Mouse (Mus musculus) MEL (cell line): ENCODE measurements around the gene Cldn3. TPM values are rescaled to one million over a fixed set of nuclear protein-coding genes. Genes with fewer than 3 reads are reported as not detected.

Experiments used
- DNase-seq: peaks from one replicate; pipeline ENCODE4 v3.0.0; 2011; ENCODE audit warnings: low read depth, low spot score
- H3K27ac ChIP-seq: 2 replicates; pipeline ENCODE4 v1.5.1; 2012; ENCODE audit warnings: low read depth, mild to moderate bottlenecking, control low read depth, low read length, moderate library complexity; ENCODE audit not compliant: control insufficient read depth
- H3K27me3 ChIP-seq, 2 experiments: fragments of 150-350 bp in 1 of 2; sonication (generic) in 1 of 2; 2 replicates each; pipeline ENCODE4 v1.6.1; 2012; ENCODE audit warnings: low read length in 2 of 2, mild to moderate bottlenecking in 2 of 2, improper control_type of control experiment in 1 of 2, moderate library complexity in 1 of 2; ENCODE audit not compliant: insufficient read depth in 2 of 2, control insufficient read depth in 1 of 2
- H3K36me3 ChIP-seq, 2 experiments: 2 replicates each; pipeline ENCODE4 v1.6.1; 2012 to 2014; ENCODE audit warnings: low read length in 2 of 2, improper control_type of control experiment in 1 of 2, inconsistent platforms in 1 of 2, mild to moderate bottlenecking in 1 of 2; ENCODE audit not compliant: insufficient read depth in 2 of 2, control insufficient read depth in 1 of 2
- H3K4me1 ChIP-seq, 2 experiments: fragments of 150-350 bp in 1 of 2; sonication (generic) in 1 of 2; 2 replicates each; pipeline ENCODE4 v1.6.1; 2012; ENCODE audit warnings: low read length in 2 of 2, improper control_type of control experiment in 1 of 2, mild to moderate bottlenecking in 1 of 2; ENCODE audit not compliant: insufficient read depth in 2 of 2, control insufficient read depth in 1 of 2
- H3K4me3 ChIP-seq, 2 experiments: fragments of 150-350 bp in 1 of 2; sonication (generic) in 1 of 2; 2 replicates each; pipeline ENCODE4 v1.5.1; 2012; ENCODE audit warnings: low read depth in 2 of 2, low read length in 2 of 2, mild to moderate bottlenecking in 2 of 2, moderate library complexity in 2 of 2, control low read depth in 1 of 2, improper control_type of control experiment in 1 of 2; ENCODE audit not compliant: control insufficient read depth in 1 of 2, insufficient read depth in 1 of 2
- H3K79me2 ChIP-seq: 2 replicates; pipeline ENCODE4 v1.6.1; 2012; ENCODE audit warnings: mild to moderate bottlenecking, low read length, moderate library complexity; ENCODE audit not compliant: control insufficient read depth, poor library complexity, insufficient read depth
- H3K9ac ChIP-seq: 2 replicates; pipeline ENCODE4 v1.6.1; 2012; ENCODE audit warnings: low read depth, mild to moderate bottlenecking, control low read depth, low read length, moderate library complexity; ENCODE audit not compliant: control insufficient read depth, poor library complexity, severe bottlenecking
- H3K9me3 ChIP-seq: fragments of 150-350 bp; sonication (generic); replicated peaks from 2 replicates; pipeline ENCODE4 v1.6.1; 2012; ENCODE audit warnings: mild to moderate bottlenecking, low read length, improper control_type of control experiment, moderate library complexity; ENCODE audit not compliant: insufficient read depth
- BHLHE40 ChIP-seq: IDR thresholded peaks from 2 replicates; pipeline ENCODE4 v1.6.1; 2012; ENCODE audit warnings: low read depth, mild to moderate bottlenecking, inconsistent platforms, low read length, improper control_type of control experiment, borderline replicate concordance
- CHD2 ChIP-seq: IDR thresholded peaks from 2 replicates; pipeline ENCODE4 v1.6.1; 2011; ENCODE audit warnings: low read length, improper control_type of control experiment
- ELF1 ChIP-seq: IDR thresholded peaks from 2 replicates; pipeline ENCODE4 v1.6.1; 2014; ENCODE audit warnings: low read depth, mild to moderate bottlenecking, inconsistent platforms, low read length, improper control_type of control experiment, moderate library complexity
- EP300 ChIP-seq, 2 experiments: IDR thresholded peaks; 2 replicates each; pipeline ENCODE4 v1.6.1; 2011; ENCODE audit warnings: improper control_type of control experiment in 2 of 2, low read length in 2 of 2, low read depth in 1 of 2, mild to moderate bottlenecking in 1 of 2
- ETS1 ChIP-seq: IDR thresholded peaks from 2 replicates; pipeline ENCODE4 v1.6.1; 2012; ENCODE audit warnings: low read depth, mild to moderate bottlenecking, inconsistent platforms, low read length, improper control_type of control experiment, moderate library complexity
- GABPA ChIP-seq: IDR thresholded peaks from 2 replicates; pipeline ENCODE4 v1.6.1; 2012; ENCODE audit warnings: low read depth, mild to moderate bottlenecking, inconsistent platforms, low read length, improper control_type of control experiment, moderate library complexity
- GATA1 ChIP-seq: IDR thresholded peaks from 2 replicates; pipeline ENCODE4 v1.6.1; 2011; ENCODE audit warnings: low read depth, low read length, improper control_type of control experiment
- JUND ChIP-seq: IDR thresholded peaks from 2 replicates; pipeline ENCODE4 v1.6.1; 2011; ENCODE audit warnings: low read depth, mild to moderate bottlenecking, improper control_type of control experiment, low read length
- KAT2A ChIP-seq: conservative IDR thresholded peaks from 2 replicates; pipeline ENCODE4 v1.6.1; 2012; ENCODE audit warnings: low read depth, low read length, improper control_type of control experiment, inconsistent platforms
- MAFK ChIP-seq: IDR thresholded peaks from 2 replicates; pipeline ENCODE4 v1.6.1; 2011; ENCODE audit warnings: low read depth, mild to moderate bottlenecking, low read length, improper control_type of control experiment, borderline replicate concordance
- MAZ ChIP-seq: IDR thresholded peaks from 2 replicates; pipeline ENCODE4 v1.6.1; 2012; ENCODE audit warnings: low read depth, mild to moderate bottlenecking, inconsistent platforms, low read length, improper control_type of control experiment
- MEF2A ChIP-seq: IDR thresholded peaks from 2 replicates; pipeline ENCODE4 v1.6.1; 2014; ENCODE audit warnings: low read depth, mild to moderate bottlenecking, inconsistent platforms, low read length, improper control_type of control experiment; ENCODE audit not compliant: poor library complexity, insufficient replicate concordance, severe bottlenecking; ENCODE audit errors: extremely low read depth
- MYC ChIP-seq: IDR thresholded peaks from 2 replicates; pipeline ENCODE4 v1.6.1; 2011; ENCODE audit warnings: low read depth, mild to moderate bottlenecking, low read length, improper control_type of control experiment, moderate library complexity
- NELFE ChIP-seq: IDR thresholded peaks from 2 replicates; pipeline ENCODE4 v1.6.1; 2011; ENCODE audit warnings: low read depth, low read length, improper control_type of control experiment
- NRF1 ChIP-seq: IDR thresholded peaks from 2 replicates; pipeline ENCODE4 v1.6.1; 2014; ENCODE audit warnings: low read depth, mild to moderate bottlenecking, inconsistent platforms, low read length, improper control_type of control experiment, moderate library complexity; ENCODE audit not compliant: poor library complexity, insufficient read depth, severe bottlenecking
- POLR2A ChIP-seq, 2 experiments: IDR thresholded peaks; 2 replicates each; pipeline ENCODE4 v1.6.1; 2011 to 2012; ENCODE audit warnings: low read length in 2 of 2, mild to moderate bottlenecking in 2 of 2, control low read depth in 1 of 2, improper control_type of control experiment in 1 of 2, low read depth in 1 of 2, moderate library complexity in 1 of 2; ENCODE audit not compliant: control insufficient read depth in 1 of 2, insufficient read depth in 1 of 2, poor library complexity in 1 of 2
- RAD21 ChIP-seq: IDR thresholded peaks from 2 replicates; pipeline ENCODE4 v1.6.1; 2011; ENCODE audit warnings: mild to moderate bottlenecking, low read depth, low read length, improper control_type of control experiment
- SMC3 ChIP-seq: IDR thresholded peaks from 2 replicates; pipeline ENCODE4 v1.6.1; 2011; ENCODE audit warnings: low read depth, low read length, improper control_type of control experiment
- TAL1 ChIP-seq: IDR thresholded peaks from 2 replicates; pipeline ENCODE4 v1.6.1; 2012; ENCODE audit warnings: mild to moderate bottlenecking, inconsistent platforms, low read length, moderate library complexity, mixed read lengths
- TBP ChIP-seq: IDR thresholded peaks from 2 replicates; pipeline ENCODE4 v1.8.0; 2011; ENCODE audit warnings: low read depth, low read length, improper control_type of control experiment
- ZKSCAN1 ChIP-seq: IDR thresholded peaks from 2 replicates; pipeline ENCODE4 v1.6.1; 2012; ENCODE audit warnings: low read depth, mild to moderate bottlenecking, inconsistent platforms, low read length, improper control_type of control experiment, moderate library complexity
- ZNF384 ChIP-seq: IDR thresholded peaks from 2 replicates; pipeline ENCODE4 v1.6.1; 2012; ENCODE audit warnings: low read depth, mild to moderate bottlenecking, inconsistent platforms, low read length, improper control_type of control experiment
- polyA plus RNA-seq, 2 experiments: library from polyadenylated mRNA; stranded (reverse) in 1 of 2; unstranded in 1 of 2; fragments of >175 nt in 1 of 2; fragments of >200 nt in 1 of 2; gene quantifications; 2 replicates each; pipeline versions ENCODE4 v1.2.1 to v1.2.4; 2012; ENCODE audit warnings: low replicate concordance in 2 of 2, low read depth in 1 of 2; ENCODE audit not compliant: insufficient read length in 2 of 2, insufficient read depth in 1 of 2, missing spikeins in 1 of 2
- total RNA-seq: library from RNA; depleted of rRNA; stranded (reverse); fragments of 300-350 nt; gene quantifications from 2 replicates; pipeline ENCODE4 v1.2.3, GENCODE M21; 2012

Cldn3 gene
- total and polyA plus RNA-seq, 3 experiments = 1.1 TPM; not detected in 2

GRCm38 (mm10) chr5:134955491-134955890, 30.5 kb upstream of the Cldn3 start:
- H3K4me3 ChIP-seq = no peak overlapping the region
- TF ChIP-seq BHLHE40 (no peak), ZNF384 (no peak), EP300 (IDR thresholded peaks at IDR 0.05; ENCODE audit: low read depth in 1 of 2, low read length in 2 of 2) (no peak), KAT2A (no peak), GATA1 (no peak), RAD21 (no peak), POLR2A (IDR thresholded peaks at IDR 0.05; ENCODE audit: control insufficient read depth in 1 of 2, insufficient read depth in 1 of 2, low read depth in 1 of 2, low read length in 2 of 2, poor library complexity in 1 of 2) (no peak), TAL1 (no peak), NRF1 (no peak), ELF1 (no peak), JUND (no peak), GABPA (no peak), MAZ (no peak), ZKSCAN1 (no peak), MAFK (no peak), MEF2A (no peak), NELFE (no peak), TBP (no peak), MYC (no peak), SMC3 (no peak)
- H3K36me3 ChIP-seq = peaks cover 0 to 7% of the 10 kb centered on the region in 2 experiments; a peak in 2 of 4 replicates
- DNase-seq = no peak
- H3K79me2 ChIP-seq = no peaks in the 10 kb centered on the region
- H3K4me1 ChIP-seq = peaks cover 2 to 9% of the 10 kb centered on the region in 2 experiments; a peak in 2 of 4 replicates
- H3K9ac ChIP-seq = no peak overlapping the region
- no peaks in the 10 kb centered on the region; a peak in 1 of 4 replicates for H3K27me3 ChIP-seq
- H3K27ac ChIP-seq = no peak overlapping the region
- no peaks in the 10 kb centered on the region for H3K9me3 ChIP-seq

- H3K79me2 ChIP-seq = no peaks in the 10 kb centered on the region
- peaks cover 2 to 9% of the 10 kb centered on the region in 2 experiments; a peak in 2 of 4 replicates for H3K4me1 ChIP-seq
- no peak overlapping the region for H3K4me3 ChIP-seq
- 0 out of 2 replicates have a peak, but pooled peaks have one; percentile 31 for TF ChIP-seq ETS1
- no peak for TF ChIP-seq CHD2
- H3K9ac ChIP-seq = no peak overlapping the region
- H3K27ac ChIP-seq = no peak overlapping the region
- H3K9me3 ChIP-seq = no peaks in the 10 kb centered on the region
- H3K27me3 ChIP-seq = no peaks in the 10 kb centered on the region; a peak in 1 of 4 replicates
- DNase-seq = no peak
- peaks cover 0 to 7% of the 10 kb centered on the region in 2 experiments; a peak in 2 of 4 replicates for H3K36me3 ChIP-seq
Measured at GRCm38 (mm10) chr5:134959114-134959513, 26.9 kb upstream of the Cldn3 start.
